Mouse (Mus musculus) limb, embryonic 11.5 days (tissue): ENCODE data around the gene 8030411F24Rik. TPM values are rescaled to one million over a fixed set of nuclear protein-coding genes. Genes with fewer than 3 reads are reported as not detected.
"Not testable (repeated sequence)": the region's sequence is repeated elsewhere in the genome, so short reads cannot be mapped to it uniquely, and the experiment has no call there.

Experiments
- ATAC-seq: fragments of 200-750 bp; cut with Nextera tagmentation; 2 replicates; pipeline ENCODE4 v1.8.0; 2017; ENCODE audit warnings: low read depth; ENCODE audit not compliant: insufficient number of reproducible peaks, low FRiP score, low TSS enrichment
- DNase-seq: peaks from one replicate; pipeline ENCODE4 v3.0.0-alpha.2; 2015; ENCODE audit warnings: low spot score
- H3K27ac ChIP-seq: fragments of 300-500 bp; sonication (generic); replicated peaks from 2 replicates; pipeline ENCODE4 v1.5.1; 2014; ENCODE audit warnings: low read depth, mild to moderate bottlenecking, low read length
- H3K27me3 ChIP-seq: fragments of 300-500 bp; sonication (generic); 2 replicates; pipeline ENCODE4 v1.6.1; 2014; ENCODE audit warnings: mild to moderate bottlenecking, low read length, mixed read lengths; ENCODE audit not compliant: control insufficient read depth, insufficient read depth
- H3K36me3 ChIP-seq: fragments of 300-500 bp; sonication (generic); 2 replicates; pipeline ENCODE4 v1.6.1; 2014; ENCODE audit warnings: mild to moderate bottlenecking, low read length, moderate library complexity, mixed read lengths; ENCODE audit not compliant: control insufficient read depth, insufficient read depth
- H3K4me1 ChIP-seq: fragments of 300-500 bp; sonication (generic); 2 replicates; pipeline ENCODE4 v1.6.1; 2014; ENCODE audit warnings: low read length, mixed read lengths; ENCODE audit not compliant: control insufficient read depth, insufficient read depth
- H3K4me2 ChIP-seq: fragments of 300-500 bp; sonication (generic); 2 replicates; pipeline ENCODE4 v1.6.1; 2014; ENCODE audit warnings: low read depth, mild to moderate bottlenecking, moderate library complexity; ENCODE audit not compliant: severe bottlenecking
- H3K4me3 ChIP-seq: fragments of 300-500 bp; sonication (generic); 2 replicates; pipeline ENCODE4 v1.5.1; 2014; ENCODE audit warnings: low read depth, low read length
- H3K9ac ChIP-seq: fragments of 300-500 bp; sonication (generic); 2 replicates; pipeline ENCODE4 v1.6.1; 2014; ENCODE audit warnings: mild to moderate bottlenecking, low read length
- H3K9me3 ChIP-seq: fragments of 300-500 bp; sonication (generic); 2 replicates; pipeline ENCODE4 v1.6.1; 2016; ENCODE audit warnings: low read length; ENCODE audit not compliant: control insufficient read depth
- WGBS: fragments of 180-500 bp; shearing (Covaris S2); extraction: QIAGEN DNeasy Blood & Tissue Kit; methylation state at CpG from one replicate; pipeline ENCODE4 v1.1.7; 2014; 5-methylcytosine and 5-hydroxymethylcytosine counted together
- polyA plus RNA-seq: library from polyadenylated mRNA; unstranded; fragments of >200 nt; fragmentation: Nextera tagmentation; extraction: Ambion mirVana; gene quantifications from 2 replicates; pipeline ENCODE4 v1.2.1, GENCODE M21; 2014

Gene 8030411F24Rik
- polyA plus RNA-seq, 1 experiment from 2014 or later, result not detected

- 88% methylated on average over 1 of the region's 1 CpGs for WGBS
- Histone ChIP-seq H3K9me3 (no peaks in the 10 kb centered on the region), H3K36me3 (no peaks in the 10 kb centered on the region), H3K27me3 (no peaks in the 10 kb centered on the region), H3K4me2 (no peak overlapping the region), H3K4me1 (no peaks in the 10 kb centered on the region), H3K9ac (no peak overlapping the region), H3K4me3 (no peak overlapping the region), H3K27ac (no peak overlapping the region)
- DNase-seq (no peak), ATAC-seq (no peak)
Measured at GRCm38 (mm10) chr2:148763648-148764388, 18.0 kb upstream of the 8030411F24Rik start.

DNA sequence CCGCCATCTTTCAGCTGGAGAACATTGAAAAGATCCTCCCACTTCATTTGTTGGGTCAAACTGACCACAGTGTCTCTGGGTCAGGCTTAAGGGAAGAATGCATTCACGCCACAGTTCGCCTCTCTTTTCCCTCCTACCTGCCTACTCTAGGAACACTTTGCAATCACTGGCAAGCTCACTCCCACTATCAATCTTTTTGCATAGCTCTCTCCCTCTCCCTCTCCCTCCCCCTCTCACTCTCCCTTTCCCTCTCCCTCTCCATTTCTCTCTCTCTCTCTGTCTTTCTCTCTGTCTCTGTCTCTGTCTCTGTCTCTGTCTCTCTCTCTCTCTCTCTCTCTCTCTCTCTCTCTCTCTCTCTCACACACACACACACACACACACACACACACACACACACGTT lies 10.4 kb upstream of the 8030411F24Rik start, which contains the start of gene Cst11:
Gene Cst11, minus strand, starts transcription at position 101 of the 400 bp plus-strand sequence.
- 88% methylated on average over 4 of the region's 4 CpGs for WGBS
- H3K9ac ChIP-seq, H3K4me1 ChIP-seq, ATAC-seq, H3K27me3 ChIP-seq, H3K4me2 ChIP-seq, H3K27ac ChIP-seq, H3K36me3 ChIP-seq, H3K9me3 ChIP-seq, H3K4me3 ChIP-seq, DNase-seq: not testable (repeated sequence)

- DNase-seq (no peak), ATAC-seq (no peak)
- WGBS, result 90% methylated on average over 6 of the region's 6 CpGs
- Histone ChIP-seq H3K4me2 (no peak within 1 kb of the TSS), H3K36me3 (no peaks in the 10 kb centered on the region), H3K9me3 (no peaks in the 10 kb centered on the region), H3K4me3 (no peak within 1 kb of the TSS), H3K27me3 (no peaks in the 10 kb centered on the region), H3K4me1 (no peaks in the 10 kb centered on the region), H3K27ac (no peak within 1 kb of the TSS), H3K9ac (no peak within 1 kb of the TSS)
Measured at GRCm38 (mm10) chr2:148789142-148789541, 7.3 kb downstream of the 8030411F24Rik start, which contains the start of gene Cst12. TSS of gene Cst12 (plus strand) at chr2:148789361.

GRCm38 (mm10) chr2:148798485-148798884 lies 16.7 kb downstream of the 8030411F24Rik start, which contains the start of gene Cst8:
TSS of gene Cst8 (plus strand) at chr2:148798785.
- Histone ChIP-seq H3K9me3 (no peaks in the 10 kb centered on the region), H3K4me1 (no peaks in the 10 kb centered on the region), H3K4me3 (no peak within 1 kb of the TSS), H3K27me3 (no peaks in the 10 kb centered on the region), H3K4me2 (no peak within 1 kb of the TSS), H3K36me3 (no peaks in the 10 kb centered on the region), H3K27ac (no peak within 1 kb of the TSS), H3K9ac (no peak within 1 kb of the TSS)
- ATAC-seq (no peak), DNase-seq (no peak)
- WGBS, result 90% methylated on average over 1 of the region's 1 CpGs

DNA sequence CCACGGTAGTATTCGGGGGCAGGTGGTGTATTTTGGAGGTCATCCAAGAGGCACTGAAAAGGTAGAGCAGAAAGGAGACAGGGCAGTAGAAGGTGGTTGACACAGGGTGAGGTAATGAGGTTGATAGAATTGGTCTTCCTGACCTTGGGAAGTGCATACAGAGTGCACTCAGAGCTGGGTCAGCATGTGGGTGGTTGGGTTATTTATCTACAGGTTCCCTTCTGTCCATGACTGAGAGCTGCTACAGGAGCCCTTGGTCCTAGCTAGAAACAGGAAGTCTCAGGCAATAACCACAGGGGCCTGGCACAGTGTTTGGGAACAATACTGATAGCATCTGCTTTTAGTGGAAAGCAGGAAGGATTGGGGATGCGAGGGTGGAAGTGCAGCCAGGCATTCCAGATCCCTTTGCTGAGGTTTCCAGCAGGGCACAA lies 19.7 kb downstream of the 8030411F24Rik start:
- no peak for ATAC-seq
- Histone ChIP-seq H3K4me1 (no peaks in the 10 kb centered on the region), H3K4me2 (no peak overlapping the region), H3K4me3 (no peak overlapping the region), H3K9me3 (no peaks in the 10 kb centered on the region), H3K27me3 (no peaks in the 10 kb centered on the region), H3K9ac (no peak overlapping the region), H3K36me3 (no peaks in the 10 kb centered on the region), H3K27ac (no peak overlapping the region)
- no peak for DNase-seq
- 67% methylated on average over 3 of the region's 3 CpGs for WGBS

DNA sequence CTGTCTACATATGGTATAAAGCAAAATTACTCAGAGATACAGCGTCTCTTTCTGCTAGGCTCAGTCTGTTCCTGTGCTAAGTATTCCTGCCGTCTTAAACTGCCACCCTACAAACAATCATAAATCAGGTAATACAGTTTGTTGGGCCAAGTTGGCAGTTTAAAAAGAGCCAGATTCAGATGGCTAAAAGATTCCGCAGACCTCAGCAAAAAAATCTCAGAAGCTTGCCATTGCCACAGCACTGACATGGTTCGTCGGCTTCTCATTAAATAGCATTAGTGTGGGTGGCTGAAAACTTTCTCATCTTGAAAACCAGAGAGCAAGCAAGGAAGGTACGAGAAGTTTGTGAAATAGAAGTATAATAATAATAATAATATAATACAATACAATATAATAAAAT lies 24.9 kb downstream of the 8030411F24Rik start:
- no peak; the same call in 1 of the 2 replicates for ATAC-seq

GRCm38 (mm10) chr2:148819909-148820308 lies 38.1 kb downstream of the 8030411F24Rik start, which contains the start of gene Cst13:
TSS of gene Cst13 (plus strand) at chr2:148820081.
- Histone ChIP-seq H3K36me3 (no peaks in the 10 kb centered on the region), H3K27me3 (no peaks in the 10 kb centered on the region), H3K9me3 (no peaks in the 10 kb centered on the region), H3K27ac (no peak within 1 kb of the TSS), H3K4me1 (no peaks in the 10 kb centered on the region), H3K9ac (no peak within 1 kb of the TSS), H3K4me3 (no peak within 1 kb of the TSS), H3K4me2 (no peak within 1 kb of the TSS)
- ATAC-seq (no peak), DNase-seq (no peak)

More for the DNA sequence above, 24.9 kb downstream of the 8030411F24Rik start:
- Histone ChIP-seq H3K36me3 (no peaks in the 10 kb centered on the region), H3K27ac (no peak overlapping the region), H3K4me2 (no peak overlapping the region), H3K9ac (no peak overlapping the region), H3K4me1 (no peaks in the 10 kb centered on the region), H3K27me3 (no peaks in the 10 kb centered on the region), H3K9me3 (no peaks in the 10 kb centered on the region), H3K4me3 (no peak overlapping the region)
- WGBS, result 69% methylated on average over 6 of the region's 6 CpGs
- no peak for DNase-seq

- Histone ChIP-seq H3K36me3 (no peaks in the 10 kb centered on the region), H3K4me3 (no peak overlapping the region), H3K9ac (no peak overlapping the region), H3K27ac (no peak overlapping the region), H3K4me1 (no peaks in the 10 kb centered on the region), H3K27me3 (no peaks in the 10 kb centered on the region), H3K9me3 (no peaks in the 10 kb centered on the region), H3K4me2 (no peak overlapping the region)
- no peak for DNase-seq
- ATAC-seq, result no peak
- 62% methylated on average over 1 of the region's 1 CpGs for WGBS
Measured at GRCm38 (mm10) chr2:148825986-148826385, 44.2 kb downstream of the 8030411F24Rik start.
